Mouse (Mus musculus) monocyte, adult 59 days (primary cell): Measurements from ENCODE around the gene Cdh6. TPM values are rescaled to one million over a fixed set of nuclear protein-coding genes. Genes with fewer than 3 reads are reported as not detected.

Experiments
- total RNA-seq, 2 experiments: library from RNA; stranded (reverse); gene quantifications; one replicate each; pipeline ENCODE4 v1.2.4; 2023

The Cdh6 gene
- total RNA-seq: not detected

GRCm38 (mm10) chr15:13173071-13173778 lies at the start of gene Cdh6:
Cdh6 (minus strand) TSS chr15:13173675.

